Mouse (Mus musculus) midbrain, embryonic 13.5 days (tissue): ENCODE data around the gene Kirrel2. TPM values are rescaled to one million over a fixed set of nuclear protein-coding genes. Genes with fewer than 3 reads are reported as not detected.
A peak's percentile ranks its signal among the peaks of the same experiment; 100 is the strongest.
"Not testable (repeated sequence)": the region's sequence is repeated elsewhere in the genome, so short reads cannot be mapped to it uniquely, and the experiment has no call there.

Experiments used
- ATAC-seq: fragments of 200-750 bp; cut with Nextera tagmentation; 2 replicates; pipeline ENCODE4 v1.8.0; 2017; ENCODE audit warnings: mild to moderate bottlenecking, moderate TSS enrichment, moderate library complexity
- H3K27ac ChIP-seq: fragments of 300-500 bp; sonication (generic); 2 replicates; pipeline ENCODE4 v1.5.1; 2015; ENCODE audit warnings: inconsistent platforms, mild to moderate bottlenecking, moderate library complexity
- H3K27me3 ChIP-seq: fragments of 300-500 bp; sonication (generic); 2 replicates; pipeline ENCODE4 v1.6.1; 2015; ENCODE audit warnings: mild to moderate bottlenecking, inconsistent platforms
- H3K36me3 ChIP-seq: fragments of 300-500 bp; sonication (generic); 2 replicates; pipeline ENCODE4 v1.6.1; 2015; ENCODE audit warnings: mild to moderate bottlenecking, inconsistent platforms
- H3K4me1 ChIP-seq: fragments of 300-500 bp; sonication (generic); replicated peaks from 2 replicates; pipeline ENCODE4 v1.6.1; 2015; ENCODE audit warnings: inconsistent platforms
- H3K4me2 ChIP-seq: fragments of 300-500 bp; sonication (generic); replicated peaks from 2 replicates; pipeline ENCODE4 v1.6.1; 2015; ENCODE audit warnings: moderate library complexity, mild to moderate bottlenecking, inconsistent platforms
- H3K4me3 ChIP-seq: fragments of 300-500 bp; sonication (generic); replicated peaks from 2 replicates; pipeline ENCODE4 v1.5.1; 2015; ENCODE audit warnings: mild to moderate bottlenecking, inconsistent platforms
- H3K9ac ChIP-seq: fragments of 300-500 bp; sonication (generic); replicated peaks from 2 replicates; pipeline ENCODE4 v1.6.1; 2015; ENCODE audit warnings: mild to moderate bottlenecking, inconsistent platforms
- H3K9me3 ChIP-seq: fragments of 300-500 bp; sonication (generic); 2 replicates; pipeline ENCODE4 v1.6.1; 2016; ENCODE audit warnings: mild to moderate bottlenecking, inconsistent platforms
- WGBS: fragments of 180-500 bp; shearing (Covaris S2); methylation state at CpG from one replicate; pipeline ENCODE4 v1.1.7; 2015; 5-methylcytosine and 5-hydroxymethylcytosine counted together
- polyA plus RNA-seq: library from polyadenylated mRNA; unstranded; fragments of >200 nt; fragmentation: Nextera tagmentation; extraction: Ambion mirVana; gene quantifications from 2 replicates; pipeline ENCODE4 v1.2.1, GENCODE M21; 2015

The Kirrel2 gene
- polyA plus RNA-seq = 3.1 and 3.6 TPM in 2 replicates

GRCm38 (mm10) chr7:30457629-30458330 lies at the start of gene Kirrel2, which contains the start of gene Nphs1:
TSS of gene Kirrel2 (minus strand) at chr7:30457690.
TSS of gene Nphs1 (plus strand) at chr7:30458315.
- ATAC-seq = peak; percentile 93
- peak within 1 kb of the TSS; percentile 36 for H3K4me3 ChIP-seq
- H3K9me3 ChIP-seq = no peaks in the 10 kb centered on the region
- WGBS = under 1% methylated on average over 16 of the region's 16 CpGs
- peaks cover 35% of the 10 kb centered on the region for H3K4me1 ChIP-seq
- peak within 1 kb of the TSS; percentile 50 for H3K9ac ChIP-seq
- peak within 1 kb of the TSS; percentile 58 for H3K4me2 ChIP-seq
- H3K27me3 ChIP-seq = peaks cover 98% of the 10 kb centered on the region
- H3K27ac ChIP-seq = no peak within 1 kb of the TSS
- H3K36me3 ChIP-seq = no peaks in the 10 kb centered on the region

GRCm38 (mm10) chr7:30501159-30501558 lies 43.7 kb upstream of the Kirrel2 start:
- not testable (repeated sequence) for H3K27me3 ChIP-seq, H3K27ac ChIP-seq, H3K4me3 ChIP-seq, H3K4me2 ChIP-seq, H3K9me3 ChIP-seq, H3K9ac ChIP-seq, H3K36me3 ChIP-seq, H3K4me1 ChIP-seq, ATAC-seq
- WGBS = 78% methylated on average over 5 of the region's 5 CpGs

GRCm38 (mm10) chr7:30495506-30496042 lies 38.1 kb upstream of the Kirrel2 start:
- not testable (repeated sequence) for ATAC-seq, H3K4me1 ChIP-seq, H3K9ac ChIP-seq, H3K27ac ChIP-seq, H3K36me3 ChIP-seq, H3K4me3 ChIP-seq, H3K4me2 ChIP-seq, H3K27me3 ChIP-seq, H3K9me3 ChIP-seq
- 54% methylated on average over 5 of the region's 5 CpGs for WGBS

- Histone ChIP-seq H3K4me1 (no peaks in the 10 kb centered on the region), H3K4me2 (no peak within 1 kb of the TSS), H3K27me3 (peaks cover 9% of the 10 kb centered on the region; the same call in 1 of the 2 replicates), H3K4me3 (no peak within 1 kb of the TSS), H3K36me3 (no peaks in the 10 kb centered on the region), H3K27ac (no peak within 1 kb of the TSS), H3K9me3 (no peaks in the 10 kb centered on the region), H3K9ac (no peak within 1 kb of the TSS)
- 72% methylated on average over 11 of the region's 11 CpGs for WGBS
- no peak for ATAC-seq
These were observed 36.0 kb upstream of the Kirrel2 start, which contains the start of gene Prodh2 for GRCm38 (mm10) chr7:30493401-30493931. TSS of gene Prodh2 (plus strand) at chr7:30493622.

GRCm38 (mm10) chr7:30492765-30493164 lies 35.3 kb upstream of the Kirrel2 start:
- ATAC-seq = no peak
- no peak overlapping the region for H3K27ac ChIP-seq

GRCm38 (mm10) chr7:30490957-30491307 lies 33.4 kb upstream of the Kirrel2 start:
- H3K36me3 ChIP-seq = no peaks in the 10 kb centered on the region
- H3K4me2 ChIP-seq = no peak overlapping the region
- H3K9me3 ChIP-seq = no peaks in the 10 kb centered on the region
- H3K27ac ChIP-seq = no peak overlapping the region
- H3K4me1 ChIP-seq = no peaks in the 10 kb centered on the region
- peaks cover 9% of the 10 kb centered on the region; the same call in 1 of the 2 replicates for H3K27me3 ChIP-seq
- H3K4me3 ChIP-seq = no peak overlapping the region
- ATAC-seq = no peak
- WGBS = 17% methylated on average over 6 of the region's 6 CpGs
- no peak overlapping the region for H3K9ac ChIP-seq

More at GRCm38 (mm10) chr7:30492765-30493164, 35.3 kb upstream of the Kirrel2 start:
- Histone ChIP-seq H3K36me3 (no peaks in the 10 kb centered on the region), H3K4me2 (no peak overlapping the region), H3K4me1 (no peaks in the 10 kb centered on the region), H3K9me3 (no peaks in the 10 kb centered on the region), H3K9ac (no peak overlapping the region), H3K27me3 (peaks cover 9% of the 10 kb centered on the region; the same call in 1 of the 2 replicates), H3K4me3 (no peak overlapping the region)
- WGBS = 22% methylated on average over 4 of the region's 4 CpGs

GRCm38 (mm10) chr7:30490251-30490956 lies 32.9 kb upstream of the Kirrel2 start:
- Histone ChIP-seq H3K4me1 (no peaks in the 10 kb centered on the region), H3K36me3 (no peaks in the 10 kb centered on the region), H3K4me3 (no peak overlapping the region), H3K9ac (no peak overlapping the region), H3K4me2 (no peak overlapping the region), H3K27ac (no peak overlapping the region), H3K9me3 (no peaks in the 10 kb centered on the region), H3K27me3 (peaks cover 9% of the 10 kb centered on the region; the same call in 1 of the 2 replicates)
- 34% methylated on average over 16 of the region's 16 CpGs for WGBS
- ATAC-seq = no peak

- no peaks in the 10 kb centered on the region for H3K4me1 ChIP-seq
These were observed 26.8 kb upstream of the Kirrel2 start for GRCm38 (mm10) chr7:30484250-30484649.

GRCm38 (mm10) chr7:30477415-30478381 lies 20.2 kb upstream of the Kirrel2 start:
- peak overlapping the region; percentile 53 for H3K4me2 ChIP-seq
- peaks cover 16% of the 10 kb centered on the region for H3K27me3 ChIP-seq
- peak overlapping the region; percentile 37 for H3K4me3 ChIP-seq
- no peaks in the 10 kb centered on the region for H3K36me3 ChIP-seq
- H3K27ac ChIP-seq = peak overlapping the region; percentile 25
- peak; percentile 81 for ATAC-seq
- 7% methylated on average over 32 of the region's 32 CpGs for WGBS
- H3K9me3 ChIP-seq = no peaks in the 10 kb centered on the region
- H3K9ac ChIP-seq = peak overlapping the region; percentile 51; the same call in 1 of the 2 replicates
- peaks cover 13% of the 10 kb centered on the region for H3K4me1 ChIP-seq

More at GRCm38 (mm10) chr7:30484250-30484649, 26.8 kb upstream of the Kirrel2 start:
- Histone ChIP-seq H3K4me3 (no peak overlapping the region), H3K36me3 (no peaks in the 10 kb centered on the region), H3K27ac (no peak overlapping the region), H3K4me2 (no peak overlapping the region), H3K9ac (no peak overlapping the region), H3K9me3 (no peaks in the 10 kb centered on the region), H3K27me3 (peaks cover 24% of the 10 kb centered on the region)
- no peak for ATAC-seq
- 17% methylated on average over 8 of the region's 8 CpGs for WGBS

- H3K4me3 ChIP-seq, ATAC-seq, H3K4me2 ChIP-seq, H3K36me3 ChIP-seq, H3K9me3 ChIP-seq, H3K27ac ChIP-seq, H3K9ac ChIP-seq, H3K27me3 ChIP-seq: not testable (repeated sequence)
- peaks cover 13% of the 10 kb centered on the region for H3K4me1 ChIP-seq
- WGBS = 89% methylated on average over 7 of the region's 7 CpGs
These were observed 18.6 kb upstream of the Kirrel2 start for GRCm38 (mm10) chr7:30476136-30476535.

GRCm38 (mm10) chr7:30474999-30475398 lies 17.5 kb upstream of the Kirrel2 start:
- Histone ChIP-seq H3K4me3 (no peak overlapping the region), H3K27ac (no peak overlapping the region), H3K4me2 (no peak overlapping the region), H3K27me3 (0 out of 2 replicates have a peak, but pooled peaks cover 9% of the 10 kb centered on the region), H3K36me3 (no peaks in the 10 kb centered on the region), H3K4me1 (peaks cover 13% of the 10 kb centered on the region), H3K9me3 (no peaks in the 10 kb centered on the region), H3K9ac (no peak overlapping the region)
- WGBS = 64% methylated on average over 4 of the region's 4 CpGs
- ATAC-seq = no peak
